ENCODE assay signal across 8 mouse cellular contexts in genomic region chr6:91684831-91685532, GRCm38 (mm10). TPM values are rescaled to one million over a fixed set of nuclear protein-coding genes. Genes with fewer than 3 reads are reported as not detected.
A peak's percentile ranks its signal among the peaks of the same experiment; 100 is the strongest.
DNase-seq lines count a peak whose midpoint lies in the region; ATAC-seq and TF ChIP-seq lines count a peak whose summit lies in the region.

No protein-coding gene starts in this region.

- no peak for TF ChIP-seq CTCF in C2C12 (IDR thresholded peaks at IDR 0.05; ENCODE audit: control insufficient read depth, insufficient read depth, insufficient read length)
- no peak for TF ChIP-seq CTCF in olfactory bulb, adult 2 months (IDR thresholded peaks at IDR 0.05; ENCODE audit: insufficient read depth, low read depth, low read length)

- peak overlapping the region; percentile 81 for H3ac ChIP-seq in C2C12 (ENCODE audit: control insufficient read depth, insufficient read length, low read depth)

- H3K4me1 ChIP-seq in embryonic facial prominence, embryonic 11.5 days (ENCODE audit: control insufficient read depth, insufficient read depth, low read length): no peaks in the 10 kb centered on the region
- H3K4me1 ChIP-seq in heart, embryonic 10.5 days: peaks cover 71% of the 10 kb centered on the region
- peaks cover 21% of the 10 kb centered on the region for H3K4me1 ChIP-seq in olfactory bulb, adult 2 months (ENCODE audit: control insufficient read depth, insufficient read depth, low read length)

- H3K4me3 ChIP-seq in C2C12 (ENCODE audit: insufficient read depth, poor library complexity, severe bottlenecking): peak overlapping the region; percentile 97
- H3K4me3 ChIP-seq in embryonic facial prominence, embryonic 11.5 days (ENCODE audit: low read depth, low read length): peak overlapping the region; percentile 84
- peak overlapping the region; percentile 98 for H3K4me3 ChIP-seq in heart, embryonic 10.5 days
- peak overlapping the region; percentile 94 for H3K4me3 ChIP-seq in olfactory bulb, adult 2 months (ENCODE audit: insufficient read depth, low read depth, low read length)

- TF ChIP-seq POLR2A in olfactory bulb, adult 2 months (IDR thresholded peaks at IDR 0.05; ENCODE audit: insufficient read depth, low read depth, low read length): no peak

- peak overlapping the region; percentile 92 for H3K4me2 ChIP-seq in embryonic facial prominence, embryonic 11.5 days (ENCODE audit: low read depth, low read length)

- 16% methylated on average over 17 of the region's 17 CpGs for WGBS in embryonic facial prominence, embryonic 11.5 days
- WGBS in heart, embryonic 10.5 days: 17% methylated on average over 17 of the region's 17 CpGs
- WGBS in olfactory bulb, adult 2 months: 7% methylated on average over 17 of the region's 17 CpGs

- no peaks in the 10 kb centered on the region for H3K27me3 ChIP-seq in C2C12 (ENCODE audit: control insufficient read depth, insufficient read depth, insufficient read length)
- H3K27me3 ChIP-seq in embryonic facial prominence, embryonic 11.5 days (ENCODE audit: control insufficient read depth, insufficient read depth, low read length): no peaks in the 10 kb centered on the region
- H3K27me3 ChIP-seq in heart, embryonic 10.5 days (ENCODE audit: insufficient read depth, poor library complexity, severe bottlenecking): peaks cover under 1% of the 10 kb centered on the region; the same call in 1 of the 2 replicates

- peaks cover 60% of the 10 kb centered on the region for H3K79me2 ChIP-seq in C2C12 (ENCODE audit: control insufficient read depth, insufficient read depth)

- peaks cover 16% of the 10 kb centered on the region for H3K36me3 ChIP-seq in C2C12 (ENCODE audit: control insufficient read depth, insufficient read depth)
- no peaks in the 10 kb centered on the region for H3K36me3 ChIP-seq in embryonic facial prominence, embryonic 11.5 days (replicated peaks; ENCODE audit: control insufficient read depth, insufficient read depth, low read depth, low read length)
- H3K36me3 ChIP-seq in heart, embryonic 10.5 days: no peaks in the 10 kb centered on the region

- no peak for ATAC-seq in embryonic facial prominence, embryonic 11.5 days (replicated peaks; ENCODE audit: insufficient number of reproducible peaks, low FRiP score, low TSS enrichment, low read depth)

- DNase-seq in adrenal gland, adult 8-10 months: peak; percentile 81
- DNase-seq in embryonic facial prominence, embryonic 11.5 days (ENCODE audit: low spot score): peak; percentile 26
- DNase-seq in heart, embryonic 10.5 days (ENCODE audit: low spot score): no peak
- peak; percentile 86 for DNase-seq in kidney, adult 9 months
- DNase-seq in lung, postnatal 10 days: peak; percentile 80
- no peak for DNase-seq in natural killer cell, adult 2 months (ENCODE audit: low spot score in 2 of 2)

- H3K79me3 ChIP-seq in C2C12 (ENCODE audit: low read depth): peaks cover 57% of the 10 kb centered on the region

- H3K9ac ChIP-seq in embryonic facial prominence, embryonic 11.5 days (replicated peaks; ENCODE audit: low read length): peak overlapping the region; percentile 92

- no peak overlapping the region for H3K27ac ChIP-seq in embryonic facial prominence, embryonic 11.5 days (replicated peaks; ENCODE audit: low read depth, low read length)
- H3K27ac ChIP-seq in heart, embryonic 10.5 days: peak overlapping the region; percentile 97
- peak overlapping the region; percentile 95 for H3K27ac ChIP-seq in olfactory bulb, adult 2 months (ENCODE audit: insufficient read depth, low read depth, low read length)

- H3K9me3 ChIP-seq in embryonic facial prominence, embryonic 11.5 days (replicated peaks; ENCODE audit: control insufficient read depth, low read length): no peaks in the 10 kb centered on the region
- no peaks in the 10 kb centered on the region for H3K9me3 ChIP-seq in heart, embryonic 10.5 days

TF ChIP-seq in C2C12, 6 proteins besides CTCF, POLR2A, EP300 and RAD21:
- TF ChIP-seq MAX (IDR thresholded peaks at IDR 0.05) (peak; percentile 17), MYOG (IDR thresholded peaks at IDR 0.05; ENCODE audit: control insufficient read depth, extremely low read depth, insufficient read length) (no peak)

RNA-seq across cellular contexts. Expression of gene Slc6a6, which starts 1.1 kb away (rescaled TPM):
- polyA plus RNA-seq in C2C12 (2012; fragmentation: generic; extraction: Trizol): 97.0 TPM
- total RNA-seq in adrenal gland, adult 8-10 months (2022): 100 to 1,000 TPM; 468 to 562 (median 518) TPM
- polyA plus RNA-seq in embryonic facial prominence, embryonic 11.5 days (2014; fragmentation: Nextera tagmentation; extraction: Ambion mirVana): 35.3 and 40.6 TPM in 2 replicates
- polyA plus RNA-seq in heart, embryonic 10.5 days (2016; fragmentation: Nextera tagmentation; extraction: Ambion mirVana): 56.6 and 69.3 TPM in 2 replicates
- 322 TPM in 1 of 2 replicates, not detected in the other for polyA plus RNA-seq in olfactory bulb, adult 2 months (2012; ENCODE audit: insufficient read depth, insufficient read length, low replicate concordance, missing spikeins)

Comparison
In these comparisons a context has a peak if more than half of its experiments do, and no peak if none do; other contexts are left out.
1. DNase-seq: peak in adrenal gland, adult 8-10 months (single experiment), embryonic facial prominence, embryonic 11.5 days (single experiment), kidney, adult 9 months (single experiment) and lung, postnatal 10 days (single experiment); none in heart, embryonic 10.5 days (single experiment) and natural killer cell, adult 2 months (0 of 2).
2. Peak in every context shown above with its lines, with median percentiles within 50 percentile points of each other: H3K4me3 ChIP-seq.